ENCODE assay signal across 11 mouse cellular contexts in genomic region chr10:43655680-43656079, GRCm38 (mm10).
DNase-seq lines count a peak whose midpoint lies in the region; ATAC-seq lines count a peak whose summit lies in the region.
"Had no signal": no experiment of that assay in that cellular context is flagged by ENCODE, and none has a peak within 500 bp of the region (broad histone marks: within the 10 kb centered on the region; RNA-seq: fewer than 3 reads in every experiment).

No protein-coding gene starts in this region.

- ATAC-seq in heart, embryonic 13.5 days (ENCODE audit: extremely low read depth, insufficient number of reproducible peaks, low FRiP score, low TSS enrichment): peak; percentile 31; the same call in 1 of the 2 replicates
- ATAC-seq in heart, embryonic 12.5 days (ENCODE audit: insufficient number of reproducible peaks, low FRiP score): no peak
- no peak for ATAC-seq in liver, embryonic 12.5 days
- 0 out of 2 replicates have a peak, but pooled peaks have one; percentile 17 for ATAC-seq in granulocyte monocyte progenitor cell, adult 5-6 weeks (replicated peaks; ENCODE audit: poor library complexity, severe bottlenecking)
- ATAC-seq in megakaryocyte progenitor cell, adult 5-6 weeks (replicated peaks; ENCODE audit: poor library complexity): no peak

- H3K36me3 ChIP-seq in heart, embryonic 13.5 days: no peaks in the 10 kb centered on the region
- no peaks in the 10 kb centered on the region for H3K36me3 ChIP-seq in heart, embryonic 12.5 days
- peaks cover 9% of the 10 kb centered on the region; the same call in 1 of the 2 replicates for H3K36me3 ChIP-seq in liver, embryonic 12.5 days

- H3K4me3 ChIP-seq in heart, embryonic 13.5 days: no peak overlapping the region
- H3K4me3 ChIP-seq in heart, embryonic 12.5 days: no peak overlapping the region
- no peak overlapping the region for H3K4me3 ChIP-seq in liver, embryonic 12.5 days

- peak overlapping the region; percentile 67 for H3K27ac ChIP-seq in heart, embryonic 13.5 days (replicated peaks)
- no peak overlapping the region for H3K27ac ChIP-seq in heart, embryonic 12.5 days (ENCODE audit: poor library complexity, severe bottlenecking)
- no peak overlapping the region for H3K27ac ChIP-seq in liver, embryonic 12.5 days

- WGBS in heart, embryonic 13.5 days: 62% methylated on average over 2 of the region's 2 CpGs
- 59% methylated on average over 2 of the region's 2 CpGs for WGBS in heart, embryonic 12.5 days
- WGBS in liver, embryonic 12.5 days (ENCODE audit: insufficient replicate concordance): 68% methylated on average over 2 of the region's 2 CpGs

- H3K9me3 ChIP-seq in heart, embryonic 13.5 days: no peaks in the 10 kb centered on the region
- H3K9me3 ChIP-seq in heart, embryonic 12.5 days (replicated peaks): peaks cover 4% of the 10 kb centered on the region; the same call in 1 of the 2 replicates
- H3K9me3 ChIP-seq in liver, embryonic 12.5 days (replicated peaks): no peaks in the 10 kb centered on the region; the same call in 1 of the 2 replicates

- H3K9ac ChIP-seq in heart, embryonic 13.5 days: peak overlapping the region; percentile 24; the same call in 1 of the 2 replicates
- no peak overlapping the region for H3K9ac ChIP-seq in heart, embryonic 12.5 days
- 0 out of 2 replicates have a peak overlapping the region, but pooled peaks have one; percentile 18 for H3K9ac ChIP-seq in liver, embryonic 12.5 days

- no peak overlapping the region for H3K4me2 ChIP-seq in heart, embryonic 13.5 days
- H3K4me2 ChIP-seq in heart, embryonic 12.5 days: no peak overlapping the region
- H3K4me2 ChIP-seq in liver, embryonic 12.5 days: no peak overlapping the region

- H3K27me3 ChIP-seq in heart, embryonic 13.5 days (replicated peaks): no peaks in the 10 kb centered on the region
- H3K27me3 ChIP-seq in heart, embryonic 12.5 days (replicated peaks): no peaks in the 10 kb centered on the region
- H3K27me3 ChIP-seq in liver, embryonic 12.5 days (replicated peaks): 0 out of 2 replicates have a peak, but pooled peaks cover 6% of the 10 kb centered on the region

- DNase-seq in liver: no peak
- DNase-seq in mesoderm, embryonic 11.5 days (ENCODE audit: low read depth, low spot score): peak; percentile 31
- DNase-seq: adrenal gland, postnatal 25 days; cerebellum, adult 9-10 months; layer of hippocampus, adult 9-11 months; right cerebral cortex, adult 18-20 months had no signal

- peaks cover 26% of the 10 kb centered on the region for H3K4me1 ChIP-seq in heart, embryonic 13.5 days
- peaks cover 16% of the 10 kb centered on the region for H3K4me1 ChIP-seq in heart, embryonic 12.5 days (replicated peaks)
- peaks cover 26% of the 10 kb centered on the region for H3K4me1 ChIP-seq in liver, embryonic 12.5 days

Comparison
In these comparisons a context has a peak if more than half of its experiments do, and no peak if none do; other contexts are left out.
1. ATAC-seq: peak in heart, embryonic 13.5 days (single experiment) and granulocyte monocyte progenitor cell, adult 5-6 weeks (single experiment); none in heart, embryonic 12.5 days (single experiment), liver, embryonic 12.5 days (single experiment) and megakaryocyte progenitor cell, adult 5-6 weeks (single experiment).